Mouse (Mus musculus) left cerebral cortex, postnatal 36 days (tissue): ENCODE results near the gene Gsx1. TPM values are rescaled to one million over a fixed set of nuclear protein-coding genes. Genes with fewer than 3 reads are reported as not detected.

ENCODE experiments used
- DNase-seq, 2 experiments: peaks; one replicate each; pipeline ENCODE4 v3.0.0; 2021 to 2022; ENCODE audit warnings: low spot score in 2 of 2, mixed read lengths in 1 of 2
- intact Hi-C: fragments of 180-260 bp; cut with DNase I; formaldehyde crosslinking; loops from one replicate; pipeline ENCODE4 v1.15.1; 2025
- total RNA-seq, 2 experiments: library from RNA; stranded (reverse); gene quantifications; 2 replicates each; pipeline ENCODE4 v1.2.3; 2021

The Gsx1 gene
- total RNA-seq: under 1 TPM; 0.17 to 0.52 TPM

- intact Hi-C loops: loop anchor here (5.0 kb wide), 3 partner anchors 84 to 534 kb away; partner anchors contain the start of gene Cdx2
These were observed at the start of gene Gsx1 for GRCm38 (mm10) chr5:147188571-147188975. Gsx1 (plus strand) TSS chr5:147188696.

GRCm38 (mm10) chr5:147147340-147147739 is 41.2 kb upstream of the Gsx1 start:
- intact Hi-C loops: no loop called here
- DNase-seq: no peak

More at GRCm38 (mm10) chr5:147188571-147188975, at the start of gene Gsx1:
- peak; percentile 27 to 32 for DNase-seq

- intact Hi-C loops: no loop called here
These were observed 33.6 kb upstream of the Gsx1 start for GRCm38 (mm10) chr5:147154806-147155371.

GRCm38 (mm10) chr5:147155449-147156133 is 32.9 kb upstream of the Gsx1 start:
- DNase-seq: no peak

More at GRCm38 (mm10) chr5:147154806-147155371, 33.6 kb upstream of the Gsx1 start:
- DNase-seq: no peak

GRCm38 (mm10) chr5:147156376-147156775 is 32.1 kb upstream of the Gsx1 start:
- intact Hi-C loops: no loop called here
- no peak for DNase-seq

More at GRCm38 (mm10) chr5:147155449-147156133, 32.9 kb upstream of the Gsx1 start:
- intact Hi-C loops: no loop called here

DNA sequence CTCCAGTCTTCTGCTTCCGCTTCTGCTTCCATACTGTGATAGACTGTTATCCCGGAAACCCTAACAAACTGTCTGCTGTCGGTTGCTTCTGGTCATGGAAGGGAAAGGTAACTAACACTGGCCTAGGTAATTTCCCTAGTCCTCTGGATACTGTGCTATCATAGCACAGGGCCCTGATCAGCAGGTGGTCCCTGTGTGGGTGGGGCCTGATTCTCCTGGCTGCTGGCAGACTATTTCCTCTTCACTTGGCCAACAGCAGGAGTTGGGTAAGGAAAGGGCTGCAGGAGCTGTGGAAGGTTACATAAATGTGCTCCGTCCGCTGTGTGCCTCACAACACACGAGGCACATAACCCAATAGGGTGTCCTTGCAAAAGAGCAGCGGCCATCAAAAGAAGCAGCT is 31.1 kb upstream of the Gsx1 start:
- intact Hi-C loops: no loop called here
- DNase-seq: no peak

DNA sequence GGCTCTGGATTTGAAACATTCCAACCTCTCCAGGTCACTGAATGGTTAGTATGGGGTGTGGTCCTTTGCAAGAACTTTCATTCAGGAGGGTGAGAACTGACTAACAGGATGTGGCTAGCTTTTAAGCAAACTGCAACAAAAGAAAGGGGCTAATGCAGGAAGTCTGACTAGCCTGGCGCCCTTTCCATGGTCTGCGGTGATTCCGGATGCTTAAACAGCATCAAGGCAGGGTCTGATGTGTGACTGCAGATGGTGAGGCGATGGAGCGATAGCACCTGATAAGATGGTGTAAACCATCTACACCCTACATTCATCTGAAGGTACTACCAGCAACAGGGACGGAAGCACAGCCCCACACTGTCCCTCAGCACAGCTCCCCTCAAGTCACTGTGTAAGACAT is 29.2 kb upstream of the Gsx1 start:
- DNase-seq: no peak
- intact Hi-C loops: no loop called here

- no peak for DNase-seq
- intact Hi-C loops: no loop called here
These were observed 28.7 kb upstream of the Gsx1 start for GRCm38 (mm10) chr5:147159792-147160191.

DNA sequence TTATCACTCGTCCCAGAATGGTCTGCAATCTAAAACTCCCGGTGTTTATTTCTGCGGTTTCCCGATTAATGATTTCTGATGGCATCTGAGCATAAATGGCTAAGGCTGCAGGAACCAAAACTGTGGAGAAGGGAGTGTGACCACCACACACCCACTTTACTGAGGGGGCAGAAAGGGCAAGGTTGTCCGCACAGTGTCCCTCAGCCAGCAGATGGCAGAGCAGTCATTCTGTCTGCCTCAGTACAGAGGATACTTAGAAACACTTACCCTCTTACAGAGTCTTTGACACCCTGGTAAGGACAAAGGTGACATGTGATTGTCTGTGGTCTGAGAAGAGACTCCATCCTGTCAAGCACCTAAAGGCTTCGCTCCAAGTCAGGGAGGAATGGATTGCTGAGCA is 23.4 kb upstream of the Gsx1 start:
- no peak for DNase-seq
- intact Hi-C loops: no loop called here

DNA sequence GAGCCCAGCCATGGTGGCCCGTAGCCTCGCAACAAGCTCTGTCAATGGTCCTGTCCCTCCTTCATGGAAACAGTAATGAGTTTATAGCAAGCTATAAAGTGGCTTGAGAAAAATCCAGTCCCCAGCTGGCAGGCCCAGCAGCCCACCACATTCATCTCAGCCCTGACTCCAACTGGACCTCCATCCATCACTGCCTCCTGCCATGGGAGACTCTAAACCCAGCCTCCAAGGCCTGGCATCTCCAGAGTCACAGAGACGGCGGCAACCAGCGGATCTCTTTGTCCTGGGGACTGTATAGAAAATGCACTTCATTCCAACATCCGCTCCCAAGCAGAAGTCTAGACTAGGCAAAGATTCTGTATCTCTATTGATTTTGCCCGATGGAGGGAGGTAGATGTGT is 18.4 kb upstream of the Gsx1 start:
- intact Hi-C loops: no loop called here
- no peak for DNase-seq

DNA sequence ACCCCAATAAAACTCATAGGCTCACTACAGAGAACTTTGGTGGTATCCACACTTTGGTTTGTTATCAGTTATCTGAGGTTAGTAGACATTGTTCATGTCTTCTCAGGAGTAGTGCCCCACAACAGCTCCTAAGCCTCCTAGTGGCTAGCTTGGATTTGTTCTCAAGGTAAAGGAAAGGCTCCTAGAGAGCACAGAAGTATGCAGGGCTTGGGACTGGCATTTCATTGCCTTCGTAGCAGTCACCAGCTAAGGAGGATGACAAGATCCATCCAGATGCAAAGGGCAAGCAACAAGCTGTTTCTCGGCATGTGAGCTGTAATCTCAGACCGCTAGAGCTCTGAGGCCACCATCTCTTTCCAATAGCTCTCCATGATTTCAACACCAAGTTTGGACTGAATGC is 14.4 kb upstream of the Gsx1 start:
- DNase-seq: no peak
- intact Hi-C loops: no loop called here

- intact Hi-C loops: loop anchor here (5.0 kb wide), 3 partner anchors 87 to 537 kb away; partner anchors contain the start of gene Cdx2
- no peak for DNase-seq
These were observed 3.2 kb upstream of the Gsx1 start for GRCm38 (mm10) chr5:147185174-147185915.

- intact Hi-C loops: loop anchor here (5.0 kb wide), 3 partner anchors 86 to 536 kb away; partner anchors contain the start of gene Cdx2
- peak; percentile 6 to 11 for DNase-seq
These were observed 2.5 kb upstream of the Gsx1 start for GRCm38 (mm10) chr5:147186001-147186431.

DNA sequence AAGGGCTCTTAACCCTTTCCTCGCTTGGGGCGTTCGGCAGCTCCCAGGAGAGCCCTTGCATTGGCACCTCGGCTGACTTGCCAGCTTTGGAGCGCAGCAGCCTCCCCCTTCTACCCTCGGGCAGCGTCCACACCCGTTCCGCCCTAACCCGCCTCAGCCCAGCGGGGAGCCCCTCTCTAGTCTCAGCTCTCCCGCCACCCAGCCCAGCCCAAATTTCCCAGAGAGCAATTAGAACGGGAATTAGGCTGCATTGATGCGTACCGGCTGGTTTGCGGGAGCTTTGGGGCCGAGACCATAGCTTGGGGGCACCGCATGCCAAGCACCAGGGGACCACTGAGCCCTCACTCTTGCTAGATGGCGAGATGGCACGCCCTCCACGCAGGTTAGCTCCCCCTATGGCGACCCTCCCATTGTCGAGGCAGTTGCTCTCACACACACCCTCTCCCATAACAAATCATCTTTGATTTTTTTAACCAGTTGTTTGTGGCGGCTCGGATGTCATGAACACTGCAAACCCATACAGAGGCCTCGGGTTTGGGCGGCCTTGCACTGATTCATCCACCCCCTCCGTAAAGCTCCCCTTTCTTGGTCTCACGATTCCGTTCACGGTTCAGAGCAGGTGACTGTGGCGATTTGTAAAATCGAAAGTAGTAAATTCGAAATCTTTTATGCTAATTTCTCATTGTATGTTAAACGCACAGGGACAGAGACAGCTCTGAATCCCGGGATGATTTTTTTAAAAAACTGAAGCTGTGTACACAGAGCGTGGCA is 1.5 kb upstream of the Gsx1 start:
- peak; percentile 5 to 7 for DNase-seq
- intact Hi-C loops: loop anchor here (5.0 kb wide), 3 partner anchors 85 to 535 kb away; partner anchors contain the start of gene Cdx2

DNA sequence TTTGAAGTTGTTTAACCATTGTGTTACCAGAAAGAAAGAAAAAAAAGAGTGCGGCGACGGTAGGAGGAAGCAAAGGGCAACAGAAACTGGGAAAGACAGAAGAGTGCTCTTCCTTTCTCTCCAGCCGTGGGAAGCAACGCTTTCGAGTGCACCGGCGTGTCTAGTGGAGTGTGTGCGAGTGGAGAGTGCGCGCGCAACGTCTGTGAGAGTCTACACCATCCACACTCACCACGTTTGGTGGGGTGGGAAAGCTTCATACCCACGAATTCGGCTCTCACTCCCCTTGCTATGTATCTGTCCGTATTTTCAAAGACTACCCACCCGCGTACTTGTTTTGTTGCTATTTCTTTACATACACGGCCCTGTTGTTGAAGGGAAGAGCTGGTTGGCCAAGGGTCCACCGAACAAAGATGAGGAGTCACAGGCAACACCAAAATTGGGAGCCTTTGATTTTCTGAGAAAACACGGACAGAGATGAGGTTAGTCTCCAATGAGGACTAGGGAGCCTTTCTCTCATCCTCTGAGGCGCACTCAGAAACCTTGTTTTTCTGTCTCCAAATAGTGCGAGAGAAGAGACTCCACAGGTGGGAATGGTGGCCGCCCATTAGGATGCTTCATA is 835 bp upstream of the Gsx1 start:
- peak in 1 of 2 experiments; percentile 10 for DNase-seq
- intact Hi-C loops: loop anchor here (5.0 kb wide), 3 partner anchors 85 to 535 kb away; partner anchors contain the start of gene Cdx2

GRCm38 (mm10) chr5:147189156-147189555 is 660 bp downstream of the Gsx1 start:
- DNase-seq: no peak
- intact Hi-C loops: loop anchor here (5.0 kb wide), 3 partner anchors 83 to 533 kb away; partner anchors contain the start of gene Cdx2

DNA sequence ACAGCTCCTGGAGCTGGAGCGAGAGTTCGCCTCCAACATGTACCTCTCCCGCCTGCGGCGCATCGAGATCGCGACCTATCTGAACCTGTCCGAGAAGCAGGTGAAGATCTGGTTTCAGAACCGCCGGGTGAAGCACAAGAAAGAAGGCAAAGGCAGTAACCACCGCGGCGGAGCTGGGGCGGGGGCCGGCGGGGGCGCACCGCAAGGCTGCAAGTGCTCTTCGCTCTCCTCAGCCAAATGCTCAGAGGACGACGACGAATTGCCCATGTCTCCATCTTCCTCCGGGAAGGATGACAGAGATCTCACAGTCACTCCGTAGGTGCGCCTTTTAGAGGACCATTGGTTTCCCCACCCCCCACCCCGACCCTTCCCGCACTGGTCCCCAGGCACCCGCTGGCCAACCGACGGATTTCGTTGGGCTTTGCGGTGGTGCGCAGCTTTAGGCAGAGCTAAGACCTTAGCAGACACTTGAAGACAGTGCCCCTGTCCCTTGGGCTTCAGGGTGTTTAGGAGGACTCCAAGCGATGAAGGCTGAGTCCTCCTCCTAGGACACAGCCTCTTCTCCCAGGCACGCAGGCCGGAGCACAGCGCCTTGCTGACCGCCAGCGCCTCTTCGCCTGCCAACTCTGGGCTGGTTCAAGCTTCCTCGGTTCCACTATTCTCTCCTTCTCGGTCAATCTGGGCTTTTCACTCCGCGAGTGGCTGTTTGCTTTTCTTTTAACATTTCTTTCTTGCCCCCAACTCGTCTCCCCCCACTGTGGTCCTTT is 1.5 kb downstream of the Gsx1 start:
- intact Hi-C loops: loop anchor here (5.0 kb wide), 3 partner anchors 82 to 532 kb away; partner anchors contain the start of gene Cdx2
- no peak for DNase-seq

DNA sequence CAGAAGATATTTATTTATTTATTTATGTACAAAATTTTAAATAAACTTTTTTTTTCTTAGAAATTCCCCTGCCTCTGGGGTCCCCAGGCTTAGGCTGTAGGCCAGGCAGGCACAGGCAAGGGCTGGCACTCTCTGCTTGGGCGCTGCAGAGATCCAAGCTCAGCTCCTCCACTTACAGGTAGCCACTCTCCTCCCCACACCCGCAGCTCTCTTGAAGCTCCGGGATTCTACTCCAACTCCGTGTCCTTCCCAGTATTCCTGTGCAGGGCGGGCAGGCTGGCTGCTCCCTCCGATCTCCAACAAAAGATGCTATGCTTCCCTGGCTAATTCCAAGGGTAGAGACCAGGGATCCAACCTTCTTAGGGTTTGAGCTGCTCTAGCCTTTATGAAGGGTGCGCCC is 2.4 kb downstream of the Gsx1 start:
- intact Hi-C loops: no loop called here
- no peak for DNase-seq
